13 mouse cellular contexts compared by ENCODE assay signal in the genomic region with DNA sequence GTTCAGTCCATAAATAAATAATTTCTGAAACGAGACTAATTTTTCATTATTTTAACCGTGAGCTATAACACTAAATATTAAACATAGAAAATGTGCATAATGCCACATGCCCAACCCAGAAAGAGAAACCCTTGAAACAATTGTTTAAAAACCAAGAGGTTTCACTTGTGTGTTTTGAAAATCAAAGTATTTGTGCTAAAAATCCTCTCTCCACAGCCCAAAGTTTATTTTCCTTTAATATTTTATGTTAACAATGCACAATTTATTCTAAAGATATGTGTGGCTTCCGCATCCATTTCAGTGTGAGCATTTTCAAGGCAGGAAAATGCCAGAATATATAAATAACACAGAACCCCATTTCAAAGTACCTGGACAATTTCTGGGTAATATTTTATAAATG.
A peak's percentile ranks its signal among the peaks of the same experiment; 100 is the strongest.
DNase-seq lines count a peak whose midpoint lies in the region; ATAC-seq and TF ChIP-seq lines count a peak whose summit lies in the region.
"Had no signal": no experiment of that assay in that cellular context is flagged by ENCODE, and none has a peak within 500 bp of the region (broad histone marks: within the 10 kb centered on the region; RNA-seq: fewer than 3 reads in every experiment).

No protein-coding gene starts in this region.

- ATAC-seq in intestine, postnatal 0 days, result no peak
- ATAC-seq in intestine, embryonic 16.5 days, result no peak
- no peak for ATAC-seq in neural tube, embryonic 11.5 days (ENCODE audit: insufficient read depth, low FRiP score, low TSS enrichment)
- no peak for ATAC-seq in hindbrain, embryonic 13.5 days (ENCODE audit: low FRiP score)
- no peak for ATAC-seq in stomach, postnatal 0 days (ENCODE audit: low FRiP score, low TSS enrichment)
- ATAC-seq: midbrain, embryonic 15.5 days had no signal

- 40% methylated on average over 3 of the region's 3 CpGs for whole genome bisulfite sequencing in intestine, postnatal 0 days
- WGBS in intestine, embryonic 16.5 days, result 28% methylated on average over 3 of the region's 3 CpGs
- WGBS in neural tube, embryonic 11.5 days, result 14% methylated on average over 3 of the region's 3 CpGs
- WGBS in hindbrain, embryonic 13.5 days, result 9% methylated on average over 3 of the region's 3 CpGs
- WGBS in stomach, postnatal 0 days, result 19% methylated on average over 3 of the region's 3 CpGs

- TF ChIP-seq CTCF in intestine, postnatal 0 days (IDR thresholded peaks at IDR 0.05; ENCODE audit: low read depth), result no peak
- no peak for TF ChIP-seq CTCF in stomach, postnatal 0 days (IDR thresholded peaks at IDR 0.05; ENCODE audit: low read depth)

- TF ChIP-seq EP300 in stomach, postnatal 0 days (optimal IDR thresholded peaks at IDR 0.05), result no peak

- no peak overlapping the region for H3K4me3 ChIP-seq in intestine, postnatal 0 days (ENCODE audit: low read depth, low read length)
- no peak overlapping the region for H3K4me3 ChIP-seq in intestine, embryonic 16.5 days (ENCODE audit: low read length)
- no peak overlapping the region for H3K4me3 ChIP-seq in neural tube, embryonic 11.5 days (ENCODE audit: low read depth, low read length)
- no peak overlapping the region for H3K4me3 ChIP-seq in hindbrain, embryonic 13.5 days
- peak overlapping the region; percentile 51 for H3K4me3 ChIP-seq in stomach, postnatal 0 days (ENCODE audit: low read depth, low read length)
- H3K4me3 ChIP-seq: midbrain, embryonic 15.5 days had no signal

- no peaks in the 10 kb centered on the region for H3K9me3 ChIP-seq in intestine, postnatal 0 days (ENCODE audit: control insufficient read depth)
- H3K9me3 ChIP-seq in intestine, embryonic 16.5 days (ENCODE audit: control insufficient read depth, low read length), result no peaks in the 10 kb centered on the region
- H3K9me3 ChIP-seq in neural tube, embryonic 11.5 days (ENCODE audit: control insufficient read depth, low read length), result no peaks in the 10 kb centered on the region
- H3K9me3 ChIP-seq in hindbrain, embryonic 13.5 days, result no peaks in the 10 kb centered on the region
- no peaks in the 10 kb centered on the region for H3K9me3 ChIP-seq in stomach, postnatal 0 days (ENCODE audit: control insufficient read depth, low read length)
- H3K9me3 ChIP-seq: midbrain, embryonic 15.5 days had no signal

- 0 out of 2 replicates have a peak, but pooled peaks cover 3% of the 10 kb centered on the region for H3K4me1 ChIP-seq in intestine, postnatal 0 days (replicated peaks; ENCODE audit: control insufficient read depth, insufficient read depth, low read length)
- 0 out of 2 replicates have a peak, but pooled peaks cover 7% of the 10 kb centered on the region for H3K4me1 ChIP-seq in intestine, embryonic 16.5 days (ENCODE audit: control insufficient read depth, insufficient read depth, low read length)
- peaks cover 38% of the 10 kb centered on the region for H3K4me1 ChIP-seq in neural tube, embryonic 11.5 days (ENCODE audit: control insufficient read depth, insufficient read depth, low read length)
- peaks cover 60% of the 10 kb centered on the region for H3K4me1 ChIP-seq in hindbrain, embryonic 13.5 days (replicated peaks)
- H3K4me1 ChIP-seq in stomach, postnatal 0 days (replicated peaks; ENCODE audit: control insufficient read depth, insufficient read depth), result no peaks in the 10 kb centered on the region; the same call in 1 of the 2 replicates

- H3K27ac ChIP-seq in intestine, postnatal 0 days (ENCODE audit: low read depth, low read length), result no peak overlapping the region
- H3K27ac ChIP-seq in intestine, embryonic 16.5 days (ENCODE audit: low read length), result no peak overlapping the region
- no peak overlapping the region for H3K27ac ChIP-seq in neural tube, embryonic 11.5 days (ENCODE audit: low read depth, low read length)
- H3K27ac ChIP-seq in hindbrain, embryonic 13.5 days, result peak overlapping the region; percentile 60
- H3K27ac ChIP-seq in stomach, postnatal 0 days (replicated peaks), result no peak overlapping the region
- H3K27ac ChIP-seq: midbrain, embryonic 15.5 days had no signal

- H3K36me3 ChIP-seq in intestine, postnatal 0 days (ENCODE audit: control insufficient read depth, insufficient read depth), result no peaks in the 10 kb centered on the region
- no peaks in the 10 kb centered on the region for H3K36me3 ChIP-seq in intestine, embryonic 16.5 days (ENCODE audit: control insufficient read depth, insufficient read depth, low read length)
- no peaks in the 10 kb centered on the region for H3K36me3 ChIP-seq in neural tube, embryonic 11.5 days (ENCODE audit: control insufficient read depth, insufficient read depth, low read length)
- no peaks in the 10 kb centered on the region for H3K36me3 ChIP-seq in hindbrain, embryonic 13.5 days
- H3K36me3 ChIP-seq in stomach, postnatal 0 days (ENCODE audit: control insufficient read depth, insufficient read depth, low read length), result no peaks in the 10 kb centered on the region
- H3K36me3 ChIP-seq: midbrain, embryonic 15.5 days had no signal

- H3K4me2 ChIP-seq in intestine, postnatal 0 days (replicated peaks; ENCODE audit: low read depth), result peak overlapping the region; percentile 69; the same call in 1 of the 2 replicates
- H3K4me2 ChIP-seq in intestine, embryonic 16.5 days (ENCODE audit: low read depth, low read length), result no peak overlapping the region
- peak overlapping the region; percentile 97; the same call in 1 of the 2 replicates for H3K4me2 ChIP-seq in neural tube, embryonic 11.5 days (ENCODE audit: low read depth)
- H3K4me2 ChIP-seq in hindbrain, embryonic 13.5 days, result peak overlapping the region; percentile 67; the same call in 1 of the 2 replicates
- peak overlapping the region; percentile 74; the same call in 1 of the 2 replicates for H3K4me2 ChIP-seq in stomach, postnatal 0 days (replicated peaks; ENCODE audit: low read depth)
- H3K4me2 ChIP-seq: midbrain, embryonic 15.5 days had no signal

- DNase-seq in neural tube, embryonic 11.5 days (ENCODE audit: low spot score), result no peak
- DNase-seq in neural tube, embryonic 10.5 days (ENCODE audit: extremely low spot score, low spot score), result no peak
- DNase-seq in stomach, postnatal 0 days (ENCODE audit: low spot score), result no peak
- DNase-seq in cerebellum, postnatal 14 days, result no peak
- DNase-seq: cerebellum, adult 11-12 months; kidney, postnatal 10 days; lung, postnatal 10 days; right cerebral cortex, postnatal 14 days; thymus, adult 2 months had no signal

- H3K27me3 ChIP-seq in intestine, postnatal 0 days (replicated peaks; ENCODE audit: control insufficient read depth, insufficient read depth, low read length), result peaks cover 69% of the 10 kb centered on the region
- 0 out of 2 replicates have a peak, but pooled peaks cover 2% of the 10 kb centered on the region for H3K27me3 ChIP-seq in intestine, embryonic 16.5 days (replicated peaks; ENCODE audit: control insufficient read depth, insufficient read depth, low read length)
- no peaks in the 10 kb centered on the region for H3K27me3 ChIP-seq in neural tube, embryonic 11.5 days (ENCODE audit: control insufficient read depth, insufficient read depth, low read length)
- H3K27me3 ChIP-seq in hindbrain, embryonic 13.5 days, result no peaks in the 10 kb centered on the region
- H3K27me3 ChIP-seq in stomach, postnatal 0 days (ENCODE audit: control insufficient read depth, insufficient read depth, low read length), result no peaks in the 10 kb centered on the region

- no peak overlapping the region for H3K9ac ChIP-seq in intestine, postnatal 0 days (ENCODE audit: low read depth, low read length)
- H3K9ac ChIP-seq in intestine, embryonic 16.5 days (ENCODE audit: low read depth, low read length), result no peak overlapping the region
- no peak overlapping the region for H3K9ac ChIP-seq in neural tube, embryonic 11.5 days (ENCODE audit: low read length)
- no peak overlapping the region for H3K9ac ChIP-seq in hindbrain, embryonic 13.5 days
- H3K9ac ChIP-seq in stomach, postnatal 0 days (ENCODE audit: low read length), result no peak overlapping the region
- H3K9ac ChIP-seq: midbrain, embryonic 15.5 days had no signal
